Mouse (Mus musculus) layer of hippocampus, adult 2 months (tissue): ENCODE measurements at regions not wholly inside any gene's neighbourhood (a gene's known extent, or its start where the extent isn't known, plus 50 kb on each side); places are given as distances from the start of the nearest gene placed in this dataset.

ENCODE experiments used
- DNase-seq, 2 experiments: peaks; one replicate each; pipeline ENCODE4 v3.0.0; 2022; ENCODE audit warnings: low spot score in 2 of 2
- H3K27ac ChIP-seq: fragments of 200-600 bp; 2 replicates; pipeline ENCODE4 v1.8.1; 2022
- H3K4me3 ChIP-seq: fragments of 200-600 bp; 2 replicates; pipeline ENCODE4 v1.8.1; 2022; ENCODE audit warnings: mild to moderate bottlenecking
- CTCF ChIP-seq: fragments of 200-600 bp; conservative IDR thresholded peaks from 2 replicates; pipeline ENCODE4 v1.8.1; 2022; ENCODE audit warnings: antibody characterized with exemption, mild to moderate bottlenecking, moderate library complexity

GRCm38 (mm10) chr1:42033786-42034185 lies 661.8 kb upstream of the Pou3f3 start:
- TF ChIP-seq CTCF = no peak
- Histone ChIP-seq H3K4me3 (no peak overlapping the region), H3K27ac (no peak overlapping the region)
- no peak for DNase-seq

GRCm38 (mm10) chr1:42035371-42035770 lies 660.2 kb upstream of the Pou3f3 start:
- DNase-seq = no peak
- no peak overlapping the region for H3K27ac ChIP-seq
- no peak overlapping the region for H3K4me3 ChIP-seq
- no peak for TF ChIP-seq CTCF

GRCm38 (mm10) chr1:42041544-42041943 lies 654.0 kb upstream of the Pou3f3 start:
- TF ChIP-seq CTCF = no peak
- H3K4me3 ChIP-seq = no peak overlapping the region
- DNase-seq = no peak
- no peak overlapping the region; the same call in 1 of the 2 replicates for H3K27ac ChIP-seq

GRCm38 (mm10) chr1:42058494-42058893 lies 637.1 kb upstream of the Pou3f3 start:
- no peak overlapping the region for H3K4me3 ChIP-seq
- H3K27ac ChIP-seq = no peak overlapping the region
- TF ChIP-seq CTCF = no peak
- DNase-seq = no peak

- DNase-seq = peak; percentile 16 to 21
- TF ChIP-seq CTCF = no peak
- Histone ChIP-seq H3K27ac (peak overlapping the region; percentile 18; the same call in 1 of the 2 replicates), H3K4me3 (no peak overlapping the region)
These were observed 625.5 kb upstream of the Pou3f3 start for GRCm38 (mm10) chr1:42070064-42070463.

- no peak for TF ChIP-seq CTCF
- Histone ChIP-seq H3K27ac (no peak overlapping the region), H3K4me3 (no peak overlapping the region)
- no peak for DNase-seq
These were observed 599.5 kb upstream of the Pou3f3 start for GRCm38 (mm10) chr1:42096026-42096425.

- TF ChIP-seq CTCF = no peak
- DNase-seq = no peak
- Histone ChIP-seq H3K27ac (peak overlapping the region; percentile 7; the same call in 1 of the 2 replicates), H3K4me3 (no peak overlapping the region)
These were observed 597.0 kb upstream of the Pou3f3 start for GRCm38 (mm10) chr1:42098580-42098979.

GRCm38 (mm10) chr1:42107521-42107920 lies 588.0 kb upstream of the Pou3f3 start:
- no peak for TF ChIP-seq CTCF
- DNase-seq = no peak
- H3K27ac ChIP-seq = no peak overlapping the region
- H3K4me3 ChIP-seq = no peak overlapping the region

GRCm38 (mm10) chr1:42107925-42108324 lies 587.6 kb upstream of the Pou3f3 start:
- Histone ChIP-seq H3K27ac (no peak overlapping the region), H3K4me3 (no peak overlapping the region)
- no peak for TF ChIP-seq CTCF
- no peak for DNase-seq

GRCm38 (mm10) chr1:42152175-42152790 lies 543.3 kb upstream of the Pou3f3 start:
- peak overlapping the region; percentile 61 for H3K27ac ChIP-seq

GRCm38 (mm10) chr1:42152916-42153315 lies 542.7 kb upstream of the Pou3f3 start:
- no peak for DNase-seq
- no peak overlapping the region for H3K27ac ChIP-seq
- no peak overlapping the region for H3K4me3 ChIP-seq
- TF ChIP-seq CTCF = no peak

More at GRCm38 (mm10) chr1:42152175-42152790, 543.3 kb upstream of the Pou3f3 start:
- peak; percentile 25 to 42 for DNase-seq
- peak overlapping the region; percentile 27; the same call in 1 of the 2 replicates for H3K4me3 ChIP-seq
- no peak for TF ChIP-seq CTCF

- H3K27ac ChIP-seq = no peak overlapping the region
- no peak overlapping the region for H3K4me3 ChIP-seq
- no peak for TF ChIP-seq CTCF
- DNase-seq = no peak
These were observed 527.6 kb upstream of the Pou3f3 start for GRCm38 (mm10) chr1:42167790-42168572.

- TF ChIP-seq CTCF = no peak
- no peak overlapping the region for H3K4me3 ChIP-seq
- H3K27ac ChIP-seq = no peak overlapping the region
- no peak for DNase-seq
These were observed 526.1 kb upstream of the Pou3f3 start for GRCm38 (mm10) chr1:42169505-42169904.

- H3K27ac ChIP-seq = no peak overlapping the region
- TF ChIP-seq CTCF = no peak
These were observed 509.3 kb upstream of the Pou3f3 start for GRCm38 (mm10) chr1:42186295-42186694.

More at GRCm38 (mm10) chr1:42186295-42186694, 509.3 kb upstream of the Pou3f3 start:
- H3K4me3 ChIP-seq = no peak overlapping the region
- DNase-seq = no peak
